Mouse (Mus musculus): ENCODE measurements around the gene Kpna7.

The Kpna7 gene

GRCm38 (mm10) chr5:144952592-144952991 lies 131.2 kb downstream of the Kpna7 start:
- no peak for DNase-seq

- no peak for DNase-seq
These were observed 133.3 kb downstream of the Kpna7 start for GRCm38 (mm10) chr5:144950428-144951051.

- DNase-seq: no peak
These were observed 134.0 kb downstream of the Kpna7 start for GRCm38 (mm10) chr5:144949856-144950255.

- DNase-seq: no peak
These were observed 135.4 kb downstream of the Kpna7 start for GRCm38 (mm10) chr5:144948422-144948821.

GRCm38 (mm10) chr5:144948002-144948401 lies 135.8 kb downstream of the Kpna7 start:
- DNase-seq: no peak

- no peak for DNase-seq
These were observed 137.8 kb downstream of the Kpna7 start for GRCm38 (mm10) chr5:144946032-144946431.

- no peak for DNase-seq
These were observed 138.9 kb downstream of the Kpna7 start for GRCm38 (mm10) chr5:144944932-144945331.

GRCm38 (mm10) chr5:144944370-144944769 lies 139.5 kb downstream of the Kpna7 start:
- no peak for DNase-seq

- DNase-seq: no peak
These were observed 140.5 kb downstream of the Kpna7 start for GRCm38 (mm10) chr5:144943346-144943745.

- peak; percentile 18 for DNase-seq
These were observed 141.4 kb downstream of the Kpna7 start for GRCm38 (mm10) chr5:144942431-144942830.

- no peak for DNase-seq
These were observed 142.9 kb downstream of the Kpna7 start for GRCm38 (mm10) chr5:144940904-144941303.

- peak; percentile 24 for DNase-seq
These were observed 146.5 kb downstream of the Kpna7 start for GRCm38 (mm10) chr5:144937304-144937703.
